Mouse (Mus musculus): Measurements from ENCODE around the gene Pin1rt1. TPM values are rescaled to one million over a fixed set of nuclear protein-coding genes. Genes with fewer than 3 reads are reported as not detected.

Pin1rt1 gene
- total and polyA plus RNA-seq, 3 experiments = 0.07 TPM; not detected in 2

- H3K4me1 ChIP-seq (ENCODE audit: control insufficient read depth in 1 of 2, insufficient read depth in 2 of 2, low read length in 2 of 2) = peaks cover 7 to 11% of the 10 kb centered on the region in 2 experiments
- H3K27ac ChIP-seq (ENCODE audit: control insufficient read depth, low read depth, low read length) = no peak overlapping the region
- H3K79me2 ChIP-seq (ENCODE audit: control insufficient read depth, insufficient read depth, low read length, poor library complexity) = no peaks in the 10 kb centered on the region
- no peak overlapping the region for H3K4me3 ChIP-seq (ENCODE audit: control insufficient read depth in 1 of 2, insufficient read depth in 1 of 2, low read depth in 2 of 2, low read length in 2 of 2)
- peak; percentile 41 for DNase-seq (ENCODE audit: low read depth, low spot score)
- no peaks in the 10 kb centered on the region for H3K9me3 ChIP-seq (replicated peaks; ENCODE audit: insufficient read depth, low read length)
- peak overlapping the region; percentile 31 for H3K9ac ChIP-seq (ENCODE audit: control insufficient read depth, low read depth, low read length, poor library complexity, severe bottlenecking)
- no peaks in the 10 kb centered on the region for H3K27me3 ChIP-seq (ENCODE audit: control insufficient read depth in 1 of 2, insufficient read depth in 2 of 2, low read length in 2 of 2)
- H3K36me3 ChIP-seq (ENCODE audit: control insufficient read depth in 1 of 2, insufficient read depth in 2 of 2, low read length in 2 of 2) = peaks cover 0 to 16% of the 10 kb centered on the region in 2 experiments; a peak in 2 of 4 replicates
- TF ChIP-seq ZNF384 (IDR thresholded peaks at IDR 0.05; ENCODE audit: low read depth, low read length) (peak; percentile 74), POLR2A (IDR thresholded peaks at IDR 0.05; ENCODE audit: control insufficient read depth in 1 of 2, insufficient read depth in 1 of 2, low read depth in 1 of 2, low read length in 2 of 2, poor library complexity in 1 of 2) (no peak), GATA1 (IDR thresholded peaks at IDR 0.05; ENCODE audit: low read depth, low read length) (0 out of 2 replicates have a peak, but pooled peaks have one; percentile 41), EP300 (IDR thresholded peaks at IDR 0.05; ENCODE audit: low read depth in 1 of 2, low read length in 2 of 2) (0 out of 4 replicates have a peak, but pooled peaks of 1 of the 2 experiments have one; percentile 14)
These were observed 1.6 kb upstream of the Pin1rt1 start for GRCm38 (mm10) chr2:104717827-104718226.

- Histone ChIP-seq H3K4me3 (ENCODE audit: control insufficient read depth in 1 of 2, insufficient read depth in 1 of 2, low read depth in 2 of 2, low read length in 2 of 2) (no peak overlapping the region), H3K9me3 (replicated peaks; ENCODE audit: insufficient read depth, low read length) (no peaks in the 10 kb centered on the region), H3K27me3 (ENCODE audit: control insufficient read depth in 1 of 2, insufficient read depth in 2 of 2, low read length in 2 of 2) (no peaks in the 10 kb centered on the region), H3K36me3 (ENCODE audit: control insufficient read depth in 1 of 2, insufficient read depth in 2 of 2, low read length in 2 of 2) (peaks cover 0 to 18% of the 10 kb centered on the region in 2 experiments; a peak in 2 of 4 replicates), H3K4me1 (ENCODE audit: control insufficient read depth in 1 of 2, insufficient read depth in 2 of 2, low read length in 2 of 2) (peaks cover 7 to 11% of the 10 kb centered on the region in 2 experiments), H3K27ac (ENCODE audit: control insufficient read depth, low read depth, low read length) (no peak overlapping the region), H3K9ac (ENCODE audit: control insufficient read depth, low read depth, low read length, poor library complexity, severe bottlenecking) (peak overlapping the region; percentile 31), H3K79me2 (ENCODE audit: control insufficient read depth, insufficient read depth, low read length, poor library complexity) (peaks cover 2% of the 10 kb centered on the region; the same call in 1 of the 2 replicates)
- DNase-seq (ENCODE audit: low read depth, low spot score) = peak; percentile 39
- TF ChIP-seq SIN3A (IDR thresholded peaks at IDR 0.05; ENCODE audit: low read length) (0 out of 2 replicates have a peak, but pooled peaks have one; percentile 10), POLR2A (IDR thresholded peaks at IDR 0.05; ENCODE audit: control insufficient read depth in 1 of 2, insufficient read depth in 1 of 2, low read depth in 1 of 2, low read length in 2 of 2, poor library complexity in 1 of 2) (no peak), ZC3H11A (IDR thresholded peaks at IDR 0.05; ENCODE audit: low read depth, low read length) (no peak), CTCF (IDR thresholded peaks at IDR 0.05 in 2 of 3, conservative IDR thresholded peaks at IDR 0.05 in 1 of 3; ENCODE audit: control insufficient read depth in 1 of 3, insufficient read depth in 1 of 3, low read depth in 2 of 3, low read length in 3 of 3, poor library complexity in 1 of 3, severe bottlenecking in 1 of 3) (no peak), MYC (IDR thresholded peaks at IDR 0.05; ENCODE audit: low read depth, low read length) (no peak), ZMIZ1 (IDR thresholded peaks at IDR 0.05; ENCODE audit: low read depth, low read length) (no peak), TBP (IDR thresholded peaks at IDR 0.05; ENCODE audit: low read depth, low read length) (no peak), UBTF (IDR thresholded peaks at IDR 0.05; ENCODE audit: borderline replicate concordance, insufficient read depth, low read depth, low read length) (no peak)
These were observed 1.1 kb upstream of the Pin1rt1 start for GRCm38 (mm10) chr2:104717231-104717735.

- no peak overlapping the region for H3K4me3 ChIP-seq (ENCODE audit: control insufficient read depth in 1 of 2, insufficient read depth in 1 of 2, low read depth in 2 of 2, low read length in 2 of 2)
- H3K4me1 ChIP-seq (ENCODE audit: control insufficient read depth in 1 of 2, insufficient read depth in 2 of 2, low read length in 2 of 2) = peaks cover 19 to 25% of the 10 kb centered on the region in 2 experiments
- H3K36me3 ChIP-seq (ENCODE audit: control insufficient read depth in 1 of 2, insufficient read depth in 2 of 2, low read length in 2 of 2) = peaks cover 0 to 21% of the 10 kb centered on the region in 2 experiments; a peak in 2 of 4 replicates
- H3K79me2 ChIP-seq (ENCODE audit: control insufficient read depth, insufficient read depth, low read length, poor library complexity) = peaks cover 14% of the 10 kb centered on the region; the same call in 1 of the 2 replicates
- DNase-seq (ENCODE audit: low read depth, low spot score) = no peak
- no peaks in the 10 kb centered on the region for H3K27me3 ChIP-seq (ENCODE audit: control insufficient read depth in 1 of 2, insufficient read depth in 2 of 2, low read length in 2 of 2)
- H3K27ac ChIP-seq (ENCODE audit: control insufficient read depth, low read depth, low read length) = no peak overlapping the region
- no peak overlapping the region for H3K9ac ChIP-seq (ENCODE audit: control insufficient read depth, low read depth, low read length, poor library complexity, severe bottlenecking)
- H3K9me3 ChIP-seq (replicated peaks; ENCODE audit: insufficient read depth, low read length) = no peaks in the 10 kb centered on the region
- no peak for TF ChIP-seq GABPA (IDR thresholded peaks at IDR 0.05; ENCODE audit: low read depth, low read length)
- no peak for TF ChIP-seq EP300 (IDR thresholded peaks at IDR 0.05; ENCODE audit: low read depth in 1 of 2, low read length in 2 of 2)
- no peak for TF ChIP-seq ZMIZ1 (IDR thresholded peaks at IDR 0.05; ENCODE audit: low read depth, low read length)
- TF ChIP-seq JUND (IDR thresholded peaks at IDR 0.05; ENCODE audit: low read depth, low read length) = no peak
- no peak for TF ChIP-seq GATA1 (IDR thresholded peaks at IDR 0.05; ENCODE audit: low read depth, low read length)
- no peak for TF ChIP-seq MXI1 (IDR thresholded peaks at IDR 0.05; ENCODE audit: low read depth, low read length)
- no peak for TF ChIP-seq SIN3A (IDR thresholded peaks at IDR 0.05; ENCODE audit: low read length)
- TF ChIP-seq POLR2AphosphoS2 (IDR thresholded peaks at IDR 0.05; ENCODE audit: low read length) = no peak
- no peak for TF ChIP-seq TAL1 (IDR thresholded peaks at IDR 0.05; ENCODE audit: low read length)
- no peak for TF ChIP-seq MAX (IDR thresholded peaks at IDR 0.05; ENCODE audit: low read length)
- no peak for TF ChIP-seq RAD21 (IDR thresholded peaks at IDR 0.05; ENCODE audit: low read depth, low read length)
- no peak for TF ChIP-seq MYC (IDR thresholded peaks at IDR 0.05; ENCODE audit: low read depth, low read length)
- TF ChIP-seq ZKSCAN1 (IDR thresholded peaks at IDR 0.05; ENCODE audit: low read depth, low read length) = no peak
- TF ChIP-seq ZNF384 (IDR thresholded peaks at IDR 0.05; ENCODE audit: low read depth, low read length) = no peak
- no peak for TF ChIP-seq MYB (IDR thresholded peaks at IDR 0.05; ENCODE audit: low read depth, low read length)
- TF ChIP-seq MAFK (IDR thresholded peaks at IDR 0.05; ENCODE audit: borderline replicate concordance, low read depth, low read length) = no peak
- no peak for TF ChIP-seq UBTF (IDR thresholded peaks at IDR 0.05; ENCODE audit: borderline replicate concordance, insufficient read depth, low read depth, low read length)
- no peak for TF ChIP-seq MAZ (IDR thresholded peaks at IDR 0.05; ENCODE audit: low read depth, low read length)
- TF ChIP-seq CHD1 (IDR thresholded peaks at IDR 0.05; ENCODE audit: low read depth, low read length) = no peak
- TF ChIP-seq TBP (IDR thresholded peaks at IDR 0.05; ENCODE audit: low read depth, low read length) = no peak
These were observed 1.9 kb downstream of the Pin1rt1 start for GRCm38 (mm10) chr2:104714254-104714691.
